16 mouse cellular contexts compared by ENCODE assay signal in the genomic region with DNA sequence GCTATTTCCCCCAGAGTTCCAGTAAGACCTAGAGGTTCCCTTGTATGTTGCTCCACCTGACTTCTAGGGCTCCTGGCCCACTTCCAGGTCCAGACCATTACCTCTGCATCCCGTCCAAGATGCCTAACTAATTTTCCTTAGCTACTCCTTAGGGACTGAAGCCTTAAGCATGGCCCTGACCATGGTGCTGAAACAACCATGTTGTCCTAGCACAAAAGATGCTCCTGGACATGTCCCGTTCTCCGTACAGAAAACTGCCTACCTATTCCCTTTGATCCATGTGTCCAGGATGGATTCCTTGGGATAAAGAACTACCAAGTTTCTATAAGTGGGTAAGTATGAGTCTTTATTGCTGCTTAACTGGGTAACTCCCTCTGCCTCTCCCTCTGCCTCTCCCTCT. TPM values are rescaled to one million over a fixed set of nuclear protein-coding genes. Genes with fewer than 3 reads are reported as not detected.
A peak's percentile ranks its signal among the peaks of the same experiment; 100 is the strongest.
DNase-seq lines count a peak whose midpoint lies in the region; ATAC-seq and TF ChIP-seq lines count a peak whose summit lies in the region.
"Had no signal": no experiment of that assay in that cellular context is flagged by ENCODE, and none has a peak within 500 bp of the region (broad histone marks: within the 10 kb centered on the region; RNA-seq: fewer than 3 reads in every experiment).

No protein-coding gene starts in this region.

- no peak overlapping the region for H3K27ac ChIP-seq in kidney, embryonic 14.5 days (ENCODE audit: low read depth, low read length)
- no peak overlapping the region for H3K27ac ChIP-seq in MEL (ENCODE audit: control insufficient read depth, low read depth, low read length)
- H3K27ac ChIP-seq: gastrocnemius, adult 2 months; liver, embryonic 12.5 days had no signal

- no peaks in the 10 kb centered on the region for H3K4me1 ChIP-seq in kidney, embryonic 14.5 days (ENCODE audit: control insufficient read depth, insufficient read depth, low read length)
- H3K4me1 ChIP-seq in MEL (ENCODE audit: control insufficient read depth in 1 of 2, insufficient read depth in 2 of 2, low read length in 2 of 2): no peaks in the 10 kb centered on the region
- H3K4me1 ChIP-seq: liver, embryonic 12.5 days had no signal

- H3K4me2 ChIP-seq in kidney, embryonic 14.5 days (replicated peaks; ENCODE audit: low read depth, low read length): no peak overlapping the region
- H3K4me2 ChIP-seq: liver, embryonic 12.5 days had no signal

- TF ChIP-seq POLR2A in MEL (IDR thresholded peaks at IDR 0.05; ENCODE audit: control insufficient read depth in 1 of 2, insufficient read depth in 1 of 2, low read depth in 1 of 2, low read length in 2 of 2, poor library complexity in 1 of 2): no peak

- no peaks in the 10 kb centered on the region for H3K36me3 ChIP-seq in kidney, embryonic 14.5 days (ENCODE audit: control insufficient read depth, insufficient read depth, low read length)
- no peaks in the 10 kb centered on the region for H3K36me3 ChIP-seq in MEL (ENCODE audit: control insufficient read depth in 1 of 2, insufficient read depth in 2 of 2, low read length in 2 of 2)
- H3K36me3 ChIP-seq: liver, embryonic 12.5 days had no signal

- H3K27me3 ChIP-seq in kidney, embryonic 14.5 days (ENCODE audit: control insufficient read depth, insufficient read depth, low read length): peaks cover 49% of the 10 kb centered on the region
- H3K27me3 ChIP-seq in MEL (ENCODE audit: control insufficient read depth in 1 of 2, insufficient read depth in 2 of 2, low read length in 2 of 2): no peaks in the 10 kb centered on the region

- no peak overlapping the region for H3K4me3 ChIP-seq in kidney, embryonic 14.5 days (ENCODE audit: low read length)
- no peak overlapping the region for H3K4me3 ChIP-seq in MEL (ENCODE audit: control insufficient read depth in 1 of 2, insufficient read depth in 1 of 2, low read depth in 2 of 2, low read length in 2 of 2)
- H3K4me3 ChIP-seq: erythroblast, embryonic 14.5 days; gastrocnemius, adult 2 months; liver, embryonic 12.5 days had no signal

- ATAC-seq in kidney, embryonic 14.5 days (ENCODE audit: low FRiP score, low TSS enrichment): no peak
- ATAC-seq in frontal cortex, adult (ENCODE audit: low TSS enrichment): no peak
- ATAC-seq: liver, embryonic 12.5 days had no signal

- TF ChIP-seq EP300 in MEL (IDR thresholded peaks at IDR 0.05; ENCODE audit: low read depth in 1 of 2, low read length in 2 of 2): no peak

- no peaks in the 10 kb centered on the region for H3K9me3 ChIP-seq in kidney, embryonic 14.5 days (ENCODE audit: control insufficient read depth, low read length)
- H3K9me3 ChIP-seq in MEL (replicated peaks; ENCODE audit: insufficient read depth, low read length): no peaks in the 10 kb centered on the region
- H3K9me3 ChIP-seq: liver, embryonic 12.5 days had no signal

- no peak for TF ChIP-seq CTCF in MEL (IDR thresholded peaks at IDR 0.05 in 2 of 3, conservative IDR thresholded peaks at IDR 0.05 in 1 of 3; ENCODE audit: control insufficient read depth in 1 of 3, insufficient read depth in 1 of 3, low read depth in 2 of 3, low read length in 3 of 3, poor library complexity in 1 of 3, severe bottlenecking in 1 of 3)

- H3K79me2 ChIP-seq in MEL (ENCODE audit: control insufficient read depth, insufficient read depth, low read length, poor library complexity): no peaks in the 10 kb centered on the region

- peak; percentile 73 for DNase-seq in kidney, postnatal 10 days
- DNase-seq in 416B (ENCODE audit: low read depth): peak; percentile 17
- peak; percentile 40 for DNase-seq in MEL (ENCODE audit: low read depth, low spot score)
- DNase-seq in hindlimb bud, embryonic 11.5 days (ENCODE audit: extremely low spot score, low read depth, low spot score): peak; percentile 39
- no peak for DNase-seq in gastrocnemius, adult 18-20 months (ENCODE audit: low spot score)
- DNase-seq: cerebellum, adult 8-10 months; gastrocnemius, adult 2 months; kidney, adult 11 months; right cerebral cortex, postnatal 14 days had no signal

- H3K9ac ChIP-seq in kidney, embryonic 14.5 days (ENCODE audit: low read depth, low read length): no peak overlapping the region
- H3K9ac ChIP-seq in MEL (ENCODE audit: control insufficient read depth, low read depth, low read length, poor library complexity, severe bottlenecking): no peak overlapping the region
- H3K9ac ChIP-seq: liver, embryonic 12.5 days had no signal

- no peak for TF ChIP-seq RAD21 in MEL (IDR thresholded peaks at IDR 0.05; ENCODE audit: low read depth, low read length)

- WGBS in kidney, embryonic 14.5 days: 17% methylated on average over 3 of the region's 3 CpGs

TF ChIP-seq in MEL, 35 proteins besides CTCF, POLR2A, EP300 and RAD21:
- TF ChIP-seq UBTF (IDR thresholded peaks at IDR 0.05; ENCODE audit: borderline replicate concordance, insufficient read depth, low read depth, low read length) (no peak), ZKSCAN1 (IDR thresholded peaks at IDR 0.05; ENCODE audit: low read depth, low read length) (no peak), SIN3A (IDR thresholded peaks at IDR 0.05; ENCODE audit: low read length) (no peak), POLR2AphosphoS5 (IDR thresholded peaks at IDR 0.05; ENCODE audit: borderline replicate concordance, low read depth, low read length) (no peak), USF1 (IDR thresholded peaks at IDR 0.05; ENCODE audit: low read depth, low read length) (no peak), CHD1 (IDR thresholded peaks at IDR 0.05; ENCODE audit: low read depth, low read length) (no peak), NRF1 (IDR thresholded peaks at IDR 0.05; ENCODE audit: insufficient read depth, low read depth, low read length, poor library complexity, severe bottlenecking) (no peak), TAL1 (IDR thresholded peaks at IDR 0.05; ENCODE audit: low read length) (no peak)

RNA-seq across cellular contexts. Expression of a gene that starts 5.2 kb away (rescaled TPM):
- 0.27 TPM in 1 of 2 replicates, not detected in the other for polyA plus RNA-seq in kidney, embryonic 14.5 days (2014; fragmentation: Nextera tagmentation; extraction: Ambion mirVana)
- total RNA-seq in MEL (2012; rRNA removed): not detected in 2 replicates
- polyA plus RNA-seq in MEL (2012; ENCODE audit: insufficient read depth in 1 of 2, insufficient read length in 2 of 2, low read depth in 1 of 2, low replicate concordance in 2 of 2, missing spikeins in 1 of 2): not detected
- not detected for total RNA-seq in gastrocnemius, adult 18-20 months (2021)
- total RNA-seq: gastrocnemius, adult 2 months; megakaryocyte progenitor cell, adult 5-6 weeks had no signal
- polyA plus RNA-seq: erythroblast, embryonic 14.5 days; heart, embryonic 16.5 days; liver, embryonic 12.5 days; urinary bladder, adult 2 months had no signal

RNA-seq across cellular contexts. Expression of a gene that starts 5.7 kb away (rescaled TPM):
- 3.8 and 9.8 TPM in 2 replicates for polyA plus RNA-seq in kidney, embryonic 14.5 days (2014; fragmentation: Nextera tagmentation; extraction: Ambion mirVana)
- total RNA-seq in MEL (2012; rRNA removed): 13.8 and 19.0 TPM in 2 replicates
- 10 to 100 TPM in 1 of 2 experiments, not detected in 1; 11.2 TPM for polyA plus RNA-seq in MEL (2012; ENCODE audit: insufficient read depth in 1 of 2, insufficient read length in 2 of 2, low read depth in 1 of 2, low replicate concordance in 2 of 2, missing spikeins in 1 of 2)
- total RNA-seq in gastrocnemius, adult 18-20 months (2021): 1 to 10 TPM; 1.7 to 2.7 TPM
- total RNA-seq: megakaryocyte progenitor cell, adult 5-6 weeks had no signal
